Mouse (Mus musculus) WW6 (cell line): ENCODE data around the gene Susd6.

Source experiments
- DNase-seq: peaks from one replicate; pipeline ENCODE4 v3.0.0-alpha.2; 2013; ENCODE audit warnings: low read depth, low spot score

Gene Susd6

DNA sequence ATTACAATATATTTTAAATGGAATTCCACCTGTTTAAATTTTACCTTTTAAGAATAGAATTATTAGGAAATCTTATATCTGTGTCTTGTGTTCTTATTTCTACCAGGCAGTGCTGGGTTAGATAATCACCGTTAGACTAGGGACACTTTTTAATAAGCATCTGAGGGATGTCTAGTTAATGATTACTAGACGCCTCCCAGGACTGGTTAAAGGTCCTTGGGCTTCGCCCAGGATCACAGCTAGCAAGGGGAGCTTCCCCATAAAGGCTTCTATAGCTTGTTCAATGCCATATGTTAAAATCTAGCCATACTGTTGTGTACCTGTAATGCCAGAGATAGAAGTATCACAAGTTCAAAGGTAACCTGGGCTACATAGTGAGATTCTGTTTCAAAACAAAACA, 138.6 kb downstream of the Susd6 start:
- DNase-seq = no peak

DNA sequence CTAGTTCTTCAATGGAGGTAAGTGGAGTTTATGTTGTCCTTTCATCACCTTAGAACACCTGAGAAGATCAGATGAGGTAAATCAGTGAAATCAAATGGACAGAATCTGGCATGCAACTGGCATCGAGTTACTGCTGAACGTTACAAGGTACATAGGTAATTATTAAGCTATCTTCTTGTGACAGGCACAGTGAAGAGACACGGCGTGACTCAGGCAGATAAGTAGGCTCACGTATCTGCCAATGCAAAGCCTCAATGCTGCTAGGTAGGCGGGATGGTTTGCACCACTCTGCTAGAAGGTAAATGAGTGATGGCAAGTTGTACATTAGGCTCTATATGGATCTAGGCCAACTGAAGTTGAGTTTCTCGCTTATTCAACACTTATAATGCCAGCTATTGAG, 139.8 kb downstream of the Susd6 start:
- no peak for DNase-seq
